Mouse (Mus musculus) stomach, postnatal 0 days (tissue): ENCODE measurements at regions not wholly inside any gene's neighbourhood (a gene's known extent, or its start where the extent isn't known, plus 50 kb on each side); places are given as distances from the start of the nearest gene placed in this dataset.

Experiments
- CTCF ChIP-seq: IDR thresholded peaks from 2 replicates; pipeline ENCODE4 v1.5.1; 2016; ENCODE audit warnings: antibody characterized with exemption, low read depth, mild to moderate bottlenecking, moderate library complexity
- EP300 ChIP-seq: optimal IDR thresholded peaks from 2 replicates; pipeline ENCODE3; 2016; ENCODE audit warnings: antibody characterized with exemption

- TF ChIP-seq CTCF (no peak), EP300 (no peak)
These were observed 188.0 kb downstream of the Gpd2 start for GRCm38 (mm10) chr2:57425439-57425838.
